Mouse (Mus musculus): ENCODE measurements around the gene Pde6c.

The Pde6c gene

GRCm38 (mm10) chr19:38132481-38132880 lies at the start of gene Pde6c:
Gene Pde6c, plus strand, starts transcription at chr19:38132781.
- no peak for DNase-seq (ENCODE audit: low spot score)

GRCm38 (mm10) chr19:38082931-38083525 lies 49.6 kb upstream of the Pde6c start:
- no peak for DNase-seq (ENCODE audit: low spot score)

DNA sequence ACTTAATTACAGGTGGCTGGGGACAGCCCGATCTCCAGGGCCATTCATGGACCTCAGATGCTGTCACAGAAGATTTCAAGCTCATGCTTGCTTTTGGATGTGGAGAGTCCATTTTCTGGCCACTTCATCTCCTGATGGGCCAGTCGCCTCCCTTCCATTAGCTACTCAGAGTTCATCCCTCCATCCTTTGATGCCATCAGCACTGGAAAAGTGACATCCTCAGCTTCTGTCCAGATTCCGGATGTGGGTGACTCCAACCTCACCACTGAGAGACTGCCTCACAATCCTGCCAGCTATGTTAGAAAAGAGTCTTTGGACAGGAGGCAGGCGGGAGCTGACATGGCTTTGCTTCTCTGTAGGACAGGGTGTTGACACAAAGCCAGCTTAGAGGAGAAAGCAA lies 46.7 kb upstream of the Pde6c start:
- DNase-seq (ENCODE audit: low spot score) = no peak

GRCm38 (mm10) chr19:38086948-38087551 lies 45.5 kb upstream of the Pde6c start:
- peak; percentile 48 for DNase-seq (ENCODE audit: low spot score)

- no peak for DNase-seq (ENCODE audit: low spot score)
Observed at GRCm38 (mm10) chr19:38089358-38089757, 43.2 kb upstream of the Pde6c start.

GRCm38 (mm10) chr19:38091512-38091985 lies 41.0 kb upstream of the Pde6c start:
- DNase-seq (ENCODE audit: low spot score) = peak; percentile 3

DNA sequence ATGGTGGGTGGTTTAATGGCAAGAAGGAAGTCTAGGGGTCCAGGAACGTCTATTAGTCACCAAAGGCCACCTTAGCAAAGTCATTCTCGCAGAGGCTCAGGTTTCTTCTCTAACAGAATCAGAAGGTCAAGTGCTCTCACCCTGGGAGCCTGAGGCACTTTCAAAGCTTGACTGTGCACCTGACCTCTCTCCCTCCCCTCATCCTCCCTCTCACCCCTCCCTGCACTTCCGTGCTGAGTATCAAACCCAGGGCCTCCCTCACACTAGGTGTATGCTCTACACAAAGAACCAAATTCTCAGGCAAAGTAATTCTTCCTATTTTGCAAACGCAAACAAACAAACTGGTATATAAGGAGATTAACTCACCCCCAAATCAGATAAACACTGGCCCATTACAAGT lies 36.4 kb upstream of the Pde6c start:
- DNase-seq (ENCODE audit: low spot score) = peak; percentile 23

- peak; percentile 41 for DNase-seq (ENCODE audit: low spot score)
Observed at GRCm38 (mm10) chr19:38096858-38097758, 35.5 kb upstream of the Pde6c start, which contains the start of gene Ffar4. Gene Ffar4, plus strand, starts transcription at chr19:38097071.

DNA sequence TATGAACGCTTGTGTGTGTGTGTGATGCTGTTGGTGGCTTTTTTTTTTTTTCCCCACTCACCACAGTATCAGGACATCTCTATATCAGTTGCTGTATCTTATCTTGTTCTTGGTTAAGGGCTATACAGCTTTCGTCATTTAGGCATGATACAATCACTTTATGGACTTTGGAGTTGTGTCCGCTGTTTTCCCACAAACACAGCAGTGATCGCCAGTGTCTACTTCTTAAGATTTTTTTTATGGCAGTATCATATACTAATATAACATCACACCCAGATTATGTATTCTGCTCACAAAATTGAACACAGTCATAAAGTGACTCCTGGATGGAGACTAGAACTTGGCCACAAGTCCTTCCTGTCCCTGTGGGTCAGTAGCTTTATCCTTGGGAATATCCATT lies 24.7 kb upstream of the Pde6c start:
- no peak for DNase-seq (ENCODE audit: low spot score)

DNA sequence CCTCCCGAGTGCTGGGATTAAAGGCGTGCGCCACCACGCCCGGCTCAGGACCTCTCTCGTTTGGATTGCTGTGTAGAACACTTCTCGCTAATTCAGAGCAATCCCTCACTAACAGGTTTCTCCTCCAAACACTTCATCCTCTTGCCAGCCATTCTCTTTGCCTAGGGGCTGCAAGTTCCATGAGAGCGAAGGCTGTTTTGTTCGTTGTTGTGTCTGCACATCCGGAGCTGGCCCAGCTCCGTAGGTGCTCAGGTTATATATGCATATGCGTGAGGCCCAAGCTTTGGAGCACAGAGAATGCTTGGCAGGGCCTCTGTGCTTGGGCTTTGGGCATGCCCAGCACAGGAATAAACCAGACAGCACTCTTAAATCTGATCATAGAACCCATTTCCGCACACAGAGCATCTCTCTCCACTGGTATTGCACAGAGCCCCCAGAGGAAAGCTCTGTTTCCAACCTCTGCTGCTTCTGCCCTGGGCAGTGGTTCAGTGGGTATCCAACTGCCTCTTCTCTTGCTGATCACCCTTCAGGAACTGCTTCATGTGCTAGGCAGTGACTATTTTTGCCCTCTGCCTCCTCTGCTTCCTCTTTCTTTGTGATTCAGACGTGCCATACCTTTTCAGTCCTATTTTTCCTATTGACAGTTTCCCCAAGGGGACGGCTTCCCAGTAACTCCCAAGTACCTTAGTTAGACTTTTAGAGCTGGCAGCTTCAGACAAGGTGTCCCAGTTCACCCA lies 22.9 kb upstream of the Pde6c start:
- DNase-seq (ENCODE audit: low spot score) = no peak

DNA sequence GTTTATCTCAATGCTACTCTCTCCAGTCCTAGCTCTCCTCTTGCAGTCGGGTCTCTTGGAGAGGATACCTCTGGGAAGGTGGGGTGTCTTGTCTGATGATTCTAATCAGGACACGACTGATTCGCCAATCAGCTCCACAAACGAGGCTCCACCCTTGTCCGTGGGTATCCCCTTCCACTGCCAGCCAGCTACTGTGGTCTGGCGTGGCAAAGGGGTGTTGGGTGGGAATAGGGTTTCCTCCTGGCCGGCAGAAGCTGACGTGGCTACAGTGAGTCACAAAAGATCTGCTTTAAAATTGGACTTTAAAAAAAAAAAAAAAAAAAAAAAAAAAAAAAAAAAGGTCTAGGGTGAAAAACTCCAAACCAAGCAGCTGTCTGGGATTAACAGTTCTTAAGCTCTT lies 21.5 kb upstream of the Pde6c start:
- no peak for DNase-seq (ENCODE audit: low spot score)

DNA sequence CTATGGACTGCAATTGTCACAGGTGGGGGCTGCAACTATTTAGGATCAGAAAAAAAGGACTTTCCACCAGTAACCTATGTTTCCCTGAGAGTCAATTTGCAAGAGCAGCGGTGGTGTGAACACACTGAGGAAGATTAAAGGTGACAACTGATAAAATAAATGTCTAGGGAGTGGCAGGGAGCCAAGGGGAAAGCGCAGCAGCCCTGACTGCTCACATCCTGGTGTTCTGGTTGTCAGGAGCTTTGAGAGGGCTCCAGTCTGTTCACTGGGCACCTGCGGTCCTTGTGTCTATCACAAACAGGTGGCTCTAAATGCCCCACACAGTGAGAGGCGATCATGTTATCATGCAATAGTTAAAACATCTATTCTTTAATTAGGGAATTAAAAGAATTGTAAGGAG lies 20.0 kb upstream of the Pde6c start:
- no peak for DNase-seq (ENCODE audit: low spot score)

DNA sequence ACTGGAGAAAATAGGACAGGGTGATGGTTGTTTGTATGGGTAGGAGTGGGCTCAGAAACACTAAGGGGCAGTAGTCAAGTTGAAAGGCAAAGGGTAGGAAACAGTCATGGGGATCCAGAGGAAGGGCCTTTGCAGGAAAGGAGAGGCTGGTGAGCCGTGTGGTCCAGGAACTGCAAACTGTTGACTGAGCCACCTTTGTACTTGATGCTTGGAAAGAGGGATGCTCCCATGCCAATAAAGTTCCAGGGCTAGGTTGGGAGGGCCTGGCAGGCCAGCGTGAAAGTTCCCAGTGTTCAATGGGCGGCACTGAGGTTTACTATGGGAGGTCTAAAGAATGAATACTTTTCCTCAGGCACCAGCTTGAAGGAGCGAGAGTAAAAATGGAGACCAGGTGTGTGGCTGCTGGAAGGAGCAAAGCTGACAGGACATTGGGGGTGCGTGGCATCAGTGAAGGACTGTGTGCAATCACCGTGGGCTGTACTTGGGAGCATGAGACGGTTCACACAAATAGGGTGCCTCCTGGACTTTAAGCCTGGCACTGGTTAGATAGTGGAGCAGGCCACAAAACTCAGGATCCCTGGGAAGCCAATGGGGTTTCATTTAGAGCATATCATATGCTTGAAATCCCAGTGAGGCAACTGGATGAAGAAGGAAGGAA lies 17.6 kb upstream of the Pde6c start:
- no peak for DNase-seq (ENCODE audit: low spot score)

DNA sequence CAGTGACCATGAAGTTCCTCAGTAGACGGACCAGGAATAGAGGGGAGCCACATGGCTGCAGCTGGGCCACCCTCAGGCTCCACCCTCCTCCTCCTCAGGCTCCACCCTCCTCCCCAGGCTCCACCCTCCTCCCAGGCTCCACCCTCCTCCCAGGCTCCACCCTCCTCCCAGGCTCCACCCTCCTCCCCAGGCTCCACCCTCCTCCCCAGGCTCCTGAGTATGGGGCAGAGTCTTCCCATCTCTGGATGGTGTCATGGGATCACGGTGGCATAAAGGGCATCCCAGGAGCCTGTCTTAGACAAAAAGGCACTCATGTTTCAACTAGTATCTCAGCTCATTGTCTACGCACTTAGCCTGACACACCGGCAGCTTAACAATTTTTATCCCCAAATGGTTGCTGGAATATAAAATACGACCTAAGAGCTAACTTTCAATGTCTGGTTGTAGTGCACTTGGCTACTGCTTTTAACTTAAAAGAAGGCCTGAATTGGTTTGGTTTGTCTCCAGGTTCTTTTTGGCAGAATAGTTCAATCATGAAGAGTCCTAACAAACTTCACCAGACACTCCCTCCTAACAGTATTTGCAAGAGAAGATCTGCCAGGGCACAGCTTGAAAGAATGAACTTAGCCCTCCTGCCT lies 12.3 kb upstream of the Pde6c start:
- DNase-seq (ENCODE audit: low spot score) = no peak

GRCm38 (mm10) chr19:38123921-38124320 lies 8.7 kb upstream of the Pde6c start:
- DNase-seq (ENCODE audit: low spot score) = no peak

GRCm38 (mm10) chr19:38124401-38125218 lies 8.0 kb upstream of the Pde6c start:
- DNase-seq (ENCODE audit: low spot score) = peak; percentile 44

DNA sequence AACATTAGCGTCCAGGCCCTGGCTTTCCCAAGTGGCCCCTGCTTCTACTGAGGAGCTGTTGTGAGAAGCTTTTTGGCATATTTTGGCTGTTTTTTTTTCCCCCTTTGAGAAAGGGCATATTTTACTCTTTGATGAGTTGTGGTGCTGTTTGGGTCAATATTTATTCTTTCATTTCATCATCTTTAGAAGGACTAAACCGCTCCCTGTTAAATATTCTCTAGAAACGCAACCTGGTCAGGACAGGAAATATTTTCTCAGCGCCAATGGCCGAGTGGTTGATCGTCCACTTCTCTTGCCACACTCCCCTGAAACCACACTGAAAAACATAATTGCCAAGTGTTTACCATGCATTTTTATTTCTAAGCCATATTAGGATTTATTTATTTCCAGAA lies 7.4 kb upstream of the Pde6c start, which contains the start of gene Rbp4:
Rbp4 (minus strand) TSS at position 63 of the 392 bp plus-strand sequence.
- no peak for DNase-seq (ENCODE audit: low spot score)

GRCm38 (mm10) chr19:38126656-38127055 lies 5.9 kb upstream of the Pde6c start:
- no peak for DNase-seq (ENCODE audit: low spot score)

DNA sequence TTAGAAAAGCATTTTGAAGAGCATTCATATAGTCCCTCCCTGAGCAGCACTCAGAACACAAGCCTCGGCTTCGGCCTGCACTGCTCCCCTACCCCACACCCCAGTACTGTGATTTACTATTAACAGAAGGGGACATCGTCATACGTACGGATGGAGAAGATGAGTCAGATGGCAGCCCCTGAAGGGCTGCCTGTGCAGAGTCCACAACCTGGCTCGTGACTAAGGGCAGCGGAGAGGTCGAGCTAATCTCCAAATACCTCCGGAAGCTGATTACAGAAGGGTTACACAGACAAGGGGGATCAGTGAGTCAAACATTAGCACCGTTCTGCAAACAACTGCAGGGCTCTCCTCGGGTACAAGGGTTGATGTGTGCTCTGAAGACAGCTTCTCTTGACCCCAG lies 1.4 kb downstream of the Pde6c start:
- no peak for DNase-seq (ENCODE audit: low spot score)

DNA sequence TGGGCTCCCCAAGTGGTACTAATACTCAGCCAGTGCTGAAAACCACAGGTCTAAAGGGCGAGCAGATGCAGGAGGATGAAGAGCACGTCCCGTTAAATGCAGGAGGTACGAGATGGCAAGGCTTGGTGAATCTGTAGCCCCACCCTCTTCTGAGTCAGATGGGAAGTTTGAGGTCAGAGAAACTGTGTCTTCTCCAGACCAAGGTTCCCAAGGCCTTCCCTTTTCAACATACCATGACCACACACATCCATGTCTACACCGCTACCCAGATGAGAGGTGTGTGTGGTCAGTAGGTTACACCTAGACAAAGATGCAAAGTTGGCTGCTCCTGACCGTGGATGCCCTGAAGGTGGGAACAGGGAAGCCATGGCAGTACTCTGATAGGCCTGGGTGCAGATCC lies 2.2 kb downstream of the Pde6c start:
- no peak for DNase-seq (ENCODE audit: low spot score)

Measured in embryo, embryonic 10.5 days (tissue).